Mouse (Mus musculus): Measurements from ENCODE around the gene Rbm20. TPM values are rescaled to one million over a fixed set of nuclear protein-coding genes. Genes with fewer than 3 reads are reported as not detected.

Rbm20 gene
- polyA plus RNA-seq, 1 experiment from 2014 or later, result 1.9 TPM

DNA sequence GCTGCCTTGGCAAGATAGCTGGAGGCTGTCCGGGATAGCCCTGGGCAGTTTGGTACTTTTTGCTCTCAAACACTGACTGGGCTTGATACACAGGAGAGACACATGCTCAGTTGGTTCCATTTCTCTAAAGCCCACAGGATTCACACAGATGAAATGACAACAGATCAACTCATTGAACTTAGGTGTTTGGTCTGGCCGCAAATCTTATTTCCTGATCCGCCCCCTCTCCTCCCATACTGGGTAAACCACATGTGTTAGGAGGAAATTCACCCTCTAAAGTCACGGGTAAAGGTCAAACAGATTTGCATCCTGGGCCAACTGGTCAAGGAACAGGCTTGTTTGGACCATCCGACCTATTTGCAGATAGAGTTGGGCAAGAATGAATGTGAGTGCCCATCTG lies 212.4 kb downstream of the Rbm20 start:
- no peaks in the 10 kb centered on the region for H3K36me3 ChIP-seq
- H3K4me3 ChIP-seq, result no peak overlapping the region
- H3K4me1 ChIP-seq, result peaks cover 37% of the 10 kb centered on the region
- no peaks in the 10 kb centered on the region for H3K27me3 ChIP-seq (ENCODE audit: low read depth, poor library complexity, severe bottlenecking)
- H3K9me3 ChIP-seq (replicated peaks), result no peaks in the 10 kb centered on the region
- no peak overlapping the region for H3K27ac ChIP-seq
- DNase-seq (ENCODE audit: low spot score), result no peak
- WGBS, result 73% methylated on average over 5 of the region's 5 CpGs

DNA sequence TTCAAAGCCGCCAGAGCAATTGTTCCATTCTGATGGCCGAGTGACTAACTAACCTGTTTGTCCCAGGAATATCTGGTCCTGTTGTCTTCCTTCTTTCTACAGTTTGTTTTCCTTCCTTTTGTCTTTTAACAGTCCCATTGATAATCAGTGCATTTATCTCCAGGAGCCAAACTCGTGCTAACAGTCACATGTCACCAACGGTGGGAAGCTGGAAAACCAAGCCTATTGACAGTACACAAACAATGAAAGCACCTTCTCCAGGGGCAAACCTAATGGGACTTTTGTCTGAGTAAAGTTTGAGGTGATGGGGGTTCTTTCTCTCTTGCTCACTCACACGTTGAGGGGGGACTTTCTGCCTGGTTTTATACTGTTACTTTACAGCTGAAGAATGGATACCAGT lies 213.2 kb downstream of the Rbm20 start:
- Histone ChIP-seq H3K27ac (0 out of 2 replicates have a peak overlapping the region, but pooled peaks have one; percentile 78), H3K27me3 (ENCODE audit: low read depth, poor library complexity, severe bottlenecking) (no peaks in the 10 kb centered on the region), H3K36me3 (no peaks in the 10 kb centered on the region), H3K9me3 (replicated peaks) (no peaks in the 10 kb centered on the region), H3K4me3 (no peak overlapping the region), H3K4me1 (peaks cover 37% of the 10 kb centered on the region)
- 75% methylated on average over 5 of the region's 5 CpGs for WGBS
- no peak for DNase-seq (ENCODE audit: low spot score)

DNA sequence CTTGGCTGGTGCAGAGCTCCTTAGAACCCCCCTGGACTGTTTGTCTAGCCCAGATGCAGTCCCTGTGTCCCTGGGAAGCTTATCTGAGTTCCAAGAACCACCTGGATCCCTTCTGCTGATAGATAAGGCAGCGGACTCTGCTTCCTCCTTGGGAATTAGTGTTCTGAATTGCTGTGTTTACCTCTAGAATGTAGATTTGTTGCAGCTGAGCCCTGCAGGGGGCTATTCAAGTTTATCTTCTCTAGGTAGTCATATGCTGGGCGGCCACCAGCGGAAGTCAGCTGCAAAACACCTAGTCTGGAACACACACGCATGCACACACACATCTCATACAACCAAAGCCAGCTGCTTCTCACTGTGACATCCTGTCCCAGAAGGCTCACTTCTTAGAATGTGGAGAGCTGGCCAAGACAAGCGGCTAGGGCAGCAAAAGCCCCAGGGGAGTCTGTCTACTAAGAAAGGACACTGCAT lies 213.7 kb downstream of the Rbm20 start:
- Histone ChIP-seq H3K36me3 (no peaks in the 10 kb centered on the region), H3K9me3 (replicated peaks) (no peaks in the 10 kb centered on the region), H3K27me3 (ENCODE audit: low read depth, poor library complexity, severe bottlenecking) (no peaks in the 10 kb centered on the region), H3K4me1 (peaks cover 37% of the 10 kb centered on the region), H3K27ac (0 out of 2 replicates have a peak overlapping the region, but pooled peaks have one; percentile 78), H3K4me3 (no peak overlapping the region)
- DNase-seq (ENCODE audit: low spot score), result no peak
- 67% methylated on average over 5 of the region's 5 CpGs for WGBS

DNA sequence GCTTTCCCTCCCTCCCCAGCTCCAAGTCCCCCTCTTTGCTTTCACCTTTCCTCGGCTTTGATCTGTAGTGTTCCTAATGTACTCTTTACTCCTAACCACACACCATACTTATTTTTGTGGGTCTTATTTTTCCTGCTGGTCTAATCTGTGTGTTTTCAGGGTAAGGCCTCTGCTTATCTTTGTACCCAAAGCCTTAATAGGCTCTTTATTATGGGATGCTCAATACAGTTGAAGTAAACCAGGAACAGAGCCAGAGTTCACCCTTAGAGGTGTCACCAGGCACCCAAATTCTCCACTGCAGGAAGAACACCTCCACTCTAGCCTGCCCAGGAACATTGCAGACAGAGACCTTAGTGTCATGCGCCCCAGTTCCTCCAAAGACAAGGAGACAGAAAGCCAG lies 214.5 kb downstream of the Rbm20 start:
- Histone ChIP-seq H3K36me3 (no peaks in the 10 kb centered on the region), H3K4me3 (no peak overlapping the region), H3K4me1 (peaks cover 37% of the 10 kb centered on the region), H3K27me3 (ENCODE audit: low read depth, poor library complexity, severe bottlenecking) (no peaks in the 10 kb centered on the region), H3K27ac (peak overlapping the region; percentile 78), H3K9me3 (replicated peaks) (no peaks in the 10 kb centered on the region)
- DNase-seq (ENCODE audit: low spot score), result no peak
- WGBS, result 92% methylated on average over 2 of the region's 2 CpGs

DNA sequence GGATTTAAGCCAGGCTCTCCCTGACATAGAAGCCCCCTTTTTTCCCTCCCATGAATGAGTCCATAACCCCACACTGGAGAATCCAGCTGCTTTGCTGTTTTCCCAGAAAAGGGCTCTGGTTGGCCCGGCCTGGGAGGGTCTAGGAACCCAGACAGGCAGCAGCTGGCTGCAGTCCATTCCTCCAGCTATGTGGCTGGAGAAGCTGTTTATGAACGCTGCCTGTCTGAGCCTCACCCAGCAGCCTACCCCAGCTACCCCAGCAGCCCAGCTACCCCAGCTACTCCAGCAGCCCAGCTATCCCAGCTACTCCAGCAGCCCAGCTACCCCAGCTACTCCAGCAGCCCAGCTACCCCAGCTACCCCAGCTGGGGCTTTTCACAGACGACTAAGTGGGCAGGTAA lies 215.0 kb downstream of the Rbm20 start, which contains the start of gene Pdcd4:
Gene Pdcd4, plus strand, starts transcription at position 171 of the 400 bp plus-strand sequence.
- Histone ChIP-seq H3K27ac (peak within 1 kb of the TSS; percentile 78), H3K27me3 (ENCODE audit: low read depth, poor library complexity, severe bottlenecking) (no peaks in the 10 kb centered on the region), H3K4me3 (no peak within 1 kb of the TSS), H3K4me1 (peaks cover 37% of the 10 kb centered on the region), H3K36me3 (no peaks in the 10 kb centered on the region), H3K9me3 (replicated peaks) (no peaks in the 10 kb centered on the region)
- 66% methylated on average over 3 of the region's 3 CpGs for WGBS
- DNase-seq (ENCODE audit: low spot score), result no peak

DNA sequence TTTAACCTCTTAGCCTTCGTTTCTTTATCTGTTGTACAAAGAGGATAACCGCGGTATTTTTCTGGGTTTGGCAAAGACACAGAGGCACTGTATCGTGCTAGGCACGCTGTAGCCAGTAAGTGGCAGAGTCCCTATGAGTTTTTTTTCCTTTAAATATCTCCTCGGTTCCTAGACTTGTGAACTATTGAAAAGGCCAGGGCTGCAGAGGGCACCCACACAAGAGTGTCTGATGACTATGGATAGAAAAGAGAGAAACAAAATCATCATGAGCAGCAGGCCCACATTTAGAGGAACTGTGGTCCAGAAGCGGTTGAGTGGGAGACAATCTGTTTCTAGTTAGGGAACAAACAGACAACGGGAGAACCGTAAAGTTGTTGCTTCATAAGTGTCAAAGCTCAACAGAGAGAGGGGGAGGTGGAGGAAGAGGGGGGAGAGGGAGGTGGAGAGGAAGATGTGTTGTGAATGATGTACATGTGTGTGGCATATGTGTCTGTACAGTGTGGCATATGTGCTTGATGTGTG lies 215.8 kb downstream of the Rbm20 start:
- peaks cover 37% of the 10 kb centered on the region for H3K4me1 ChIP-seq
- 58% methylated on average over 9 of the region's 9 CpGs for WGBS
- no peaks in the 10 kb centered on the region for H3K9me3 ChIP-seq (replicated peaks)
- DNase-seq (ENCODE audit: low spot score), result no peak
- H3K36me3 ChIP-seq, result no peaks in the 10 kb centered on the region
- H3K27me3 ChIP-seq (ENCODE audit: low read depth, poor library complexity, severe bottlenecking), result no peaks in the 10 kb centered on the region
- no peak overlapping the region for H3K4me3 ChIP-seq
- H3K27ac ChIP-seq, result peak overlapping the region; percentile 66

DNA sequence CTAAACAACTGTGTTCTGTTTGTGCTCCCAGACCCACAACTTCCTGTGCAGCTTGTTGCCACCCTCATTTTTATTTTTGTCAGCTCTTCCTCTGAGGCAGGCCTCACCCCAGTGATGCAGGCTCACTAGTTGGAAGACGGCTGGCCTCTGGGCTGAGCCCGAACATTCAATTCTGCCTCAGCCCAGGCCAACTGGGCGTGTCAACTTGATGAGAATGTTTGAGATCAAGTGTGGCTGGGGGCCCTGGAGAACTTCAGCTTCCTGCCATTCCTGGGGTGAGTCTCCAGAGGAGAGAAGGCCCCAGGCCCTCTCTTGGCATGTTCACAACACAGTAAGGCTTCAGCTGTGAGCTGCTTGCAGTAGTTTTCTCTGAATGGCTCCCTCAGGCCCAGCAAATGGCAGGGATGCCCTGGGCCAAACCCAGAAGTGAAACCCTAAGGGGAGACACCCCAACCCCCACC lies 216.6 kb downstream of the Rbm20 start:
- Histone ChIP-seq H3K36me3 (no peaks in the 10 kb centered on the region), H3K4me3 (no peak overlapping the region), H3K27me3 (ENCODE audit: low read depth, poor library complexity, severe bottlenecking) (no peaks in the 10 kb centered on the region), H3K9me3 (replicated peaks) (no peaks in the 10 kb centered on the region), H3K27ac (peak overlapping the region; percentile 66), H3K4me1 (peaks cover 41% of the 10 kb centered on the region)
- 76% methylated on average over 3 of the region's 3 CpGs for WGBS
- no peak for DNase-seq (ENCODE audit: low spot score)

DNA sequence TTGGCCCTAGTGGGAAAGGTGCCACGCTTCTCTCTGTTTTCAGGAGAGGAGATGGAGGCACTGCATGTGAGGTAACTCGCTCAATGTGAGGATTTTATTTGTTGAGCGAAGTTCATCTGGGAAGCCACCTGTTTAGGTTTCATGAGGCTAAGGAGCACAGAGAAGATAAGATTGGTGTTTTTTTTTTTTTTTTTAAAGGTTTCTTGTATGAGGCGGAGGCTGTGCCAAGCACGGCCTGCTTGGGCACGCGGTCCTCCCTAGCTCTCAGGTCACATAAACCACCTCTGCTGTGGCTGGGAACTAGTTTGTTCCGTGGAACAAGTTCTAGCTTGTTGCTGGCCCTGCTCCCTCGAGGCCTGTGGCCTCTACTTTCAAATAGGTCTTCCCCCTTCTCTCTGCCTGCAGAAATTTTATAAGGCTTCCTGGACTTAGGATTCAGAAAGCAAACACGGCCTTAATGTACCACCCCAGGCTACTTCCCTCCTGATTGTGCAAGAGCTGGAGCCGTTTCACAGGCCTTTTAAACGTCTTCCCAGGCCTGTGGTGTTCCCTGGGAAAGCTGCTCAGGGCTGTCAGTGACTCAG lies 217.5 kb downstream of the Rbm20 start:
- H3K36me3 ChIP-seq, result no peaks in the 10 kb centered on the region
- peak overlapping the region; percentile 66; the same call in 1 of the 2 replicates for H3K27ac ChIP-seq
- peak; percentile 24 for DNase-seq (ENCODE audit: low spot score)
- whole genome bisulfite sequencing, result 73% methylated on average over 12 of the region's 12 CpGs
- H3K4me1 ChIP-seq, result peaks cover 38% of the 10 kb centered on the region
- no peak overlapping the region for H3K4me3 ChIP-seq
- H3K27me3 ChIP-seq (ENCODE audit: low read depth, poor library complexity, severe bottlenecking), result no peaks in the 10 kb centered on the region
- no peaks in the 10 kb centered on the region for H3K9me3 ChIP-seq (replicated peaks)

DNA sequence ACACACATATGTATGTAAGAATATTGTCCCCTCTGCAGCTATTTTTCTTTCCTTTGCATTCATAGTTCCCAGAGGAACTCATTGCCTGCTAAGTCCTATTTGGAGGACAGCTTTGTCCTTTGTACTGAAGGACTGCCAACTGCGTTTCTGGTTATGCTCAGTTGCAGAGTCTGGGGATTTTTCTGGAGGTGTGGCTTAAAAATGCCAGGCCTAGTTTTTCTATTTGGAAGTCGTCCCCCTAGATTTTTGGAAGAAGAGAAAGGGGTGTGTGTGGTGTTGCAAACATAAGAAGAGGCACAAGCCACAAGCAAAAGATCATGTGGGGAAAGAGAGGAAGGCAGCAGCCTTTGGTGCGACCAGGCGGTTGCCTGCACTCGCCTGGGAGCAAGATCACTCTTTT lies 220.9 kb downstream of the Rbm20 start:
- Histone ChIP-seq H3K27me3 (ENCODE audit: low read depth, poor library complexity, severe bottlenecking) (no peaks in the 10 kb centered on the region), H3K36me3 (no peaks in the 10 kb centered on the region), H3K9me3 (replicated peaks) (no peaks in the 10 kb centered on the region), H3K27ac (no peak overlapping the region), H3K4me1 (peaks cover 25% of the 10 kb centered on the region), H3K4me3 (no peak overlapping the region)
- DNase-seq (ENCODE audit: low spot score), result no peak
- WGBS, result 81% methylated on average over 5 of the region's 5 CpGs

DNA sequence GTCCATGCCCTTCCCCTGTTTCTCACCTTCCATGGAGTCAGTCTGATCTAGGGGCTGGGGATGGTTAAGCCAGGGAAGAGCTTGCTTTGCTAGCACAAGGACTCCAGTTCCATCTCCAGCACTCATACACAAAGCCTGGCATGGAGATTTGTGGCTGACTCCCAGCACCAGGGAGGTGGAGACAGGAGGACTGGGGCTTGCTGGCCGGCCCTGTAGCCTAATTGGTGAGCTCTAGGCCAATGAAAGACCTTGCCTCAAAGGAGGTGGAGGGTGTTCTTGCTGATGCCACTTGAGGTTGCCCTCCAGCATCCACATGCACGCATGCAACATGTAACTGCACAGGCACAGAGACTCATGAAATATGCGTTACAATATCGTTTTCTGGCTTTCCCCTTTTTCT lies 221.4 kb downstream of the Rbm20 start:
- H3K27ac ChIP-seq, result no peak overlapping the region
- 73% methylated on average over 4 of the region's 4 CpGs for WGBS
- H3K4me1 ChIP-seq, result peaks cover 20% of the 10 kb centered on the region
- no peaks in the 10 kb centered on the region for H3K27me3 ChIP-seq (ENCODE audit: low read depth, poor library complexity, severe bottlenecking)
- H3K4me3 ChIP-seq, result no peak overlapping the region
- H3K9me3 ChIP-seq (replicated peaks), result no peaks in the 10 kb centered on the region
- no peak for DNase-seq (ENCODE audit: low spot score)
- no peaks in the 10 kb centered on the region for H3K36me3 ChIP-seq

DNA sequence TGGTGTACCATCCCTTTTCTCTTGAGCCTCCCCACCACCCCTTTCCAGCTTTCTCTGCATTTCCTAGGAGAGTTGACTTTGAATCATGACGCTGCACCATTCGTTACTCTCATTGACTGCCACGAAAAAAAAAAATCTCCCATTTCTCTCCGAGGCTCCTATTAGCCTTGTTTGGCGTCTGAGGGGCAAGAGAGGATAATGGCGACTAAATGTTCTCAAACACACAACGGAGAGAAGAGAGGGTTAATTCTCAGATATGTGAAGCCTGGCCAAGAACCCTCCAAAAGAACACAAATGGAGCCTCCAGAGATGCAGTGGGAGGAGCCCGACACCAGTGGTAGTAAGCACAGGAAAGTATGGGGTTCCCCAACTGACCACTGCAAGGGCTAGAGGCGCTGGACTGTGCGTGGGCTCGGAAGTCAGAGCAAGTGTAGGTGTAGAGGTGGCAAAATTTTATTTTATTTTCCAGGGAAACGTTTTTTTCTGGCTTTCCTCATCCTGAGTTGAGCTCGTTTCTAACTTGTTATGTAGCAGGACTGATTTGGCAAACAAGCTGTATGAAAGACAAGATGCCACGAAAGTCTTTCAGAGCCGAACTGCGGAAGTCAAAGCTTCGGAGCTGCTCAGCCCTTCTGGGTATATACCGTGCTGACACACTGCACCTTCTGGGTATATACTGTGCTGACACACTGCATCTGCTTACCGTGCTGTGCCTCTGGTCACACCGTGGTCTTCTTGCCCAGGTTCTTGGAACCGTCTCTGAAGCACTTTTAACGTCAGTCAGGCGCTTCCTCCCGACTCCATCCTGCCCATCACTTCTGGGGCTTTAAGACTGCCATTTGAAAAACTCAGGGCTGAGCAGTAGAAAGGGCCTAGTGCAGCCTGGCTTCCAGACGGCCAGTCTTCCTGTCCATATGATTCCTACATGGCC lies 222.1 kb downstream of the Rbm20 start:
- no peaks in the 10 kb centered on the region for H3K27me3 ChIP-seq (ENCODE audit: low read depth, poor library complexity, severe bottlenecking)
- DNase-seq (ENCODE audit: low spot score), result no peak
- no peaks in the 10 kb centered on the region for H3K36me3 ChIP-seq
- WGBS, result 87% methylated on average over 25 of the region's 25 CpGs
- H3K27ac ChIP-seq, result no peak overlapping the region
- H3K4me1 ChIP-seq, result peaks cover 16% of the 10 kb centered on the region
- no peaks in the 10 kb centered on the region for H3K9me3 ChIP-seq (replicated peaks)
- no peak overlapping the region for H3K4me3 ChIP-seq

DNA sequence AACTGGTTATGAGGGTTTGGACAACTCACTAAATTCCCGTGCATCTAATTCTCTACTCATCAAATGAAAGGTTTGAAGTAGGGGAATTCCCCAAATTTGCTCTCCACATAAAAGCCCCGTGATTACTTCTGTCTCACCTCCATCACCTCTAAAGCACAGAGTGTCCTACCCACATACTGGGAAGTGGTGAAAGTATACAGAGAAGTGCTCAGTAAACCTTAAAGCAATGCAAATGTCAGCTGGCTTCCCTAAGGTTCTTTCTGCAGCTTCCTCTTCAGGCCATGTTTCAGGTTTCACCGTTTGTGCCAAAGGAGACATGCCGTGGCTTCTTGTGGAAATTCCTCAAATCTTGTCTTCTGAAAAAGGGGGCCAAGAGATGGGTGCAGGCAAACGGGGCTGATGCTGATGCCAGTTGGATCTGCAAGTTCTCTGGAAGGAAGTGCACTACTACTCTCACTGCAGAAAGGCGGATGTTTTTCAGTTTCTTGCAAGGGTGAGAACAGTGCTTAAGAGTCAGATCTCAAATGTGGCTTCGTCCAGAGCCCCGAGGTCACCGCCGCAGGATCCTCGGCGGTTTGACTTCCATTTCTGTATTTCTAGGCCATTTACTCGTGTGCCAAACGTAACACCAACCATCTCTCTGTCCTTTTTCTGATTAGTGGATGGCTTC lies 223.0 kb downstream of the Rbm20 start:
- WGBS, result 86% methylated on average over 14 of the region's 14 CpGs
- no peaks in the 10 kb centered on the region for H3K9me3 ChIP-seq (replicated peaks)
- DNase-seq (ENCODE audit: low spot score), result no peak
- H3K27ac ChIP-seq, result no peak overlapping the region
- peaks cover 20% of the 10 kb centered on the region for H3K4me1 ChIP-seq
- H3K4me3 ChIP-seq, result no peak overlapping the region
- H3K36me3 ChIP-seq, result no peaks in the 10 kb centered on the region
- H3K27me3 ChIP-seq (ENCODE audit: low read depth, poor library complexity, severe bottlenecking), result no peaks in the 10 kb centered on the region

Measured in limb, embryonic 10.5 days (tissue).